Mouse (Mus musculus): ENCODE data around the gene Kcns1. TPM values are rescaled to one million over a fixed set of nuclear protein-coding genes. Genes with fewer than 3 reads are reported as not detected.

Gene Kcns1
- total and polyA plus RNA-seq, 3 experiments = 0.11 to 0.34 TPM; not detected in 1

GRCm38 (mm10) chr2:164119503-164119902 is 51.4 kb downstream of the Kcns1 start:
- H3K79me2 ChIP-seq (replicated peaks; ENCODE audit: control insufficient read depth, extremely low read depth, insufficient read depth, poor library complexity, severe bottlenecking) = no peaks in the 10 kb centered on the region
- H3K27me3 ChIP-seq (replicated peaks) = no peaks in the 10 kb centered on the region
- dilution Hi-C loops (cut with MboI; ENCODE audit: extremely low pct_ligation_motif_present, extremely low pct_unique_long_range_greater_than_20kb, low sequenced_read_pairs) (no loop called here), in situ Hi-C loops (cut with MboI; ENCODE audit: low pct_ligation_motif_present, low pct_unique_long_range_greater_than_20kb, low sequenced_read_pairs) (loop anchor here (5.0 kb wide), 1 partner anchor 228 kb away; no protein-coding TSS in a partner anchor)
- no peak overlapping the region for H3K4me2 ChIP-seq (ENCODE audit: insufficient read depth, low read depth, poor library complexity, severe bottlenecking)
- no peak overlapping the region for H3K4me3 ChIP-seq (replicated peaks in 1 of 3; ENCODE audit: low read depth in 2 of 3, low read length in 2 of 3, poor library complexity in 1 of 3)
- no peaks in the 10 kb centered on the region for H3K9me3 ChIP-seq (replicated peaks; ENCODE audit: low read length)
- peaks cover 4 to 30% of the 10 kb centered on the region in 2 experiments for H3K4me1 ChIP-seq (ENCODE audit: control insufficient read depth in 1 of 2, insufficient read depth in 2 of 2)
- no peak overlapping the region for H3K9ac ChIP-seq (ENCODE audit: insufficient read depth, low read depth)
- H3K36me3 ChIP-seq (replicated peaks in 1 of 2; ENCODE audit: control insufficient read depth in 1 of 2, insufficient read depth in 1 of 2, low read length in 1 of 2) = peaks cover 61 to 71% of the 10 kb centered on the region in 2 experiments
- H3K27ac ChIP-seq (ENCODE audit: insufficient read depth, low read depth) = no peak overlapping the region
- no peak for TF ChIP-seq HCFC1 (IDR thresholded peaks at IDR 0.05; ENCODE audit: low read depth, low read length)
- DNase-seq (ENCODE audit: extremely low read depth) = no peak

GRCm38 (mm10) chr2:164115531-164115930 is 55.4 kb downstream of the Kcns1 start:
- no peaks in the 10 kb centered on the region for H3K27me3 ChIP-seq (replicated peaks)
- TF ChIP-seq RAD21 (IDR thresholded peaks at IDR 0.05; ENCODE audit: low read depth, low read length) = no peak
- no peak for TF ChIP-seq KAT2A (IDR thresholded peaks at IDR 0.05; ENCODE audit: insufficient replicate concordance, low read length)
- no peaks in the 10 kb centered on the region for H3K9me3 ChIP-seq (replicated peaks; ENCODE audit: low read length)
- no peak for DNase-seq (ENCODE audit: extremely low read depth)
- no peak overlapping the region for H3K27ac ChIP-seq (ENCODE audit: insufficient read depth, low read depth)
- no peaks in the 10 kb centered on the region; the same call in 1 of the 2 replicates for H3K79me2 ChIP-seq (replicated peaks; ENCODE audit: control insufficient read depth, extremely low read depth, insufficient read depth, poor library complexity, severe bottlenecking)
- H3K4me3 ChIP-seq (replicated peaks in 1 of 3; ENCODE audit: low read depth in 2 of 3, low read length in 2 of 3, poor library complexity in 1 of 3) = no peak overlapping the region
- H3K9ac ChIP-seq (ENCODE audit: insufficient read depth, low read depth) = no peak overlapping the region
- H3K36me3 ChIP-seq (replicated peaks in 1 of 2; ENCODE audit: control insufficient read depth in 1 of 2, insufficient read depth in 1 of 2, low read length in 1 of 2) = peaks cover 62 to 80% of the 10 kb centered on the region in 2 experiments
- no peak overlapping the region for H3K4me2 ChIP-seq (ENCODE audit: insufficient read depth, low read depth, poor library complexity, severe bottlenecking)
- dilution Hi-C loops (cut with MboI; ENCODE audit: extremely low pct_ligation_motif_present, extremely low pct_unique_long_range_greater_than_20kb, low sequenced_read_pairs) = no loop called here
- H3K4me1 ChIP-seq (ENCODE audit: control insufficient read depth in 1 of 2, insufficient read depth in 2 of 2) = peaks cover 0 to under 1% of the 10 kb centered on the region in 2 experiments; a peak in 1 of 4 replicates
- in situ Hi-C loops (cut with MboI; ENCODE audit: low pct_ligation_motif_present, low pct_unique_long_range_greater_than_20kb, low sequenced_read_pairs) = loop anchor here (5.0 kb wide), 1 partner anchor 232 kb away; no protein-coding TSS in a partner anchor

GRCm38 (mm10) chr2:164114051-164114450 is 56.9 kb downstream of the Kcns1 start:
- H3K79me2 ChIP-seq (replicated peaks; ENCODE audit: control insufficient read depth, extremely low read depth, insufficient read depth, poor library complexity, severe bottlenecking) = no peaks in the 10 kb centered on the region; the same call in 1 of the 2 replicates
- dilution Hi-C loops (cut with MboI; ENCODE audit: extremely low pct_ligation_motif_present, extremely low pct_unique_long_range_greater_than_20kb, low sequenced_read_pairs) = no loop called here
- no peaks in the 10 kb centered on the region for H3K27me3 ChIP-seq (replicated peaks)
- in situ Hi-C loops (cut with MboI; ENCODE audit: low pct_ligation_motif_present, low pct_unique_long_range_greater_than_20kb, low sequenced_read_pairs) = no loop called here
- no peak for DNase-seq (ENCODE audit: extremely low read depth)
- peaks cover 0 to 3% of the 10 kb centered on the region in 2 experiments; a peak in 2 of 4 replicates for H3K4me1 ChIP-seq (ENCODE audit: control insufficient read depth in 1 of 2, insufficient read depth in 2 of 2)
- H3K36me3 ChIP-seq (replicated peaks in 1 of 2; ENCODE audit: control insufficient read depth in 1 of 2, insufficient read depth in 1 of 2, low read length in 1 of 2) = peaks cover 56 to 80% of the 10 kb centered on the region in 2 experiments
- no peak overlapping the region for H3K9ac ChIP-seq (ENCODE audit: insufficient read depth, low read depth)
- no peaks in the 10 kb centered on the region for H3K9me3 ChIP-seq (replicated peaks; ENCODE audit: low read length)
- no peak overlapping the region for H3K4me3 ChIP-seq (replicated peaks in 1 of 3; ENCODE audit: low read depth in 2 of 3, low read length in 2 of 3, poor library complexity in 1 of 3)
- TF ChIP-seq PAX5 (IDR thresholded peaks at IDR 0.05; ENCODE audit: low read length) (no peak), CHD2 (IDR thresholded peaks at IDR 0.05; ENCODE audit: low read length) (no peak), SMC3 (IDR thresholded peaks at IDR 0.05; ENCODE audit: low read depth, low read length) (no peak), GABPA (IDR thresholded peaks at IDR 0.05; ENCODE audit: insufficient replicate concordance, low read depth, low read length) (no peak), JUND (conservative IDR thresholded peaks at IDR 0.05; ENCODE audit: low read depth, low read length) (no peak), USF1 (IDR thresholded peaks at IDR 0.05; ENCODE audit: low read depth, low read length) (no peak), KAT2A (IDR thresholded peaks at IDR 0.05; ENCODE audit: insufficient replicate concordance, low read length) (no peak)
- H3K4me2 ChIP-seq (ENCODE audit: insufficient read depth, low read depth, poor library complexity, severe bottlenecking) = no peak overlapping the region
- no peak overlapping the region for H3K27ac ChIP-seq (ENCODE audit: insufficient read depth, low read depth)

Other genes starting within 250 kb of the Kcns1 start
- gene Ywhab, start 176.2 kb downstream of the Kcns1 start, total RNA-seq (2012; rRNA removed) = 41.6 and 51.7 TPM in 2 replicates
- 57.1 and 59.8 TPM in 2 replicates for gene Ywhab, start 176.2 kb downstream of the Kcns1 start, total RNA-seq (2014; rRNA removed)
- gene Ywhab, start 176.2 kb downstream of the Kcns1 start, polyA plus RNA-seq (2012; ENCODE audit: insufficient read length, low read depth) = 157 and 159 TPM in 2 replicates
- 0.42 and 0.76 TPM in 2 replicates for gene Pabpc1l, start 145.7 kb downstream of the Kcns1 start, total RNA-seq (2012; rRNA removed)
- 0.47 and 0.55 TPM in 2 replicates for gene Pabpc1l, start 145.7 kb downstream of the Kcns1 start, total RNA-seq (2014; rRNA removed)
- gene Pabpc1l, start 145.7 kb downstream of the Kcns1 start, polyA plus RNA-seq (2012; ENCODE audit: insufficient read length, low read depth) = 0.96 and 2.0 TPM in 2 replicates
- gene Stk4, start 100.8 kb downstream of the Kcns1 start, total RNA-seq (2012; rRNA removed) = 53.1 and 64.4 TPM in 2 replicates
- gene Stk4, start 100.8 kb downstream of the Kcns1 start, total RNA-seq (2014; rRNA removed) = 50.9 and 51.4 TPM in 2 replicates
- 77.5 and 78.3 TPM in 2 replicates for gene Stk4, start 100.8 kb downstream of the Kcns1 start, polyA plus RNA-seq (2012; ENCODE audit: insufficient read length, low read depth)
- 26.8 and 30.0 TPM in 2 replicates for gene Tomm34, start 99.9 kb downstream of the Kcns1 start, total RNA-seq (2012; rRNA removed)
- gene Tomm34, start 99.9 kb downstream of the Kcns1 start, total RNA-seq (2014; rRNA removed) = 25.6 and 26.5 TPM in 2 replicates
- gene Tomm34, start 99.9 kb downstream of the Kcns1 start, polyA plus RNA-seq (2012; ENCODE audit: insufficient read length, low read depth) = 38.3 and 40.7 TPM in 2 replicates
- not detected in 2 replicates for gene Wfdc5, start 11.6 kb upstream of the Kcns1 start, total RNA-seq (2012; rRNA removed)
- not detected in 2 replicates for gene Wfdc5, start 11.6 kb upstream of the Kcns1 start, total RNA-seq (2014; rRNA removed)
- not detected in 2 replicates for gene Wfdc5, start 11.6 kb upstream of the Kcns1 start, polyA plus RNA-seq (2012; ENCODE audit: insufficient read length, low read depth)
- gene Wfdc12, start 19.5 kb upstream of the Kcns1 start, total RNA-seq (2012; rRNA removed) = not detected in 2 replicates
- not detected in 2 replicates for gene Wfdc12, start 19.5 kb upstream of the Kcns1 start, total RNA-seq (2014; rRNA removed)
- not detected in 2 replicates for gene Wfdc12, start 19.5 kb upstream of the Kcns1 start, polyA plus RNA-seq (2012; ENCODE audit: insufficient read length, low read depth)
- gene Wfdc15a, start 29.0 kb upstream of the Kcns1 start, total RNA-seq (2012; rRNA removed) = not detected in 2 replicates
- gene Wfdc15a, start 29.0 kb upstream of the Kcns1 start, total RNA-seq (2014; rRNA removed) = not detected in 2 replicates
- not detected in 2 replicates for gene Wfdc15a, start 29.0 kb upstream of the Kcns1 start, polyA plus RNA-seq (2012; ENCODE audit: insufficient read length, low read depth)
- gene Wfdc15b, start 50.5 kb upstream of the Kcns1 start, total RNA-seq (2012; rRNA removed) = not detected in 2 replicates
- not detected in 2 replicates for gene Wfdc15b, start 50.5 kb upstream of the Kcns1 start, total RNA-seq (2014; rRNA removed)
- gene Wfdc15b, start 50.5 kb upstream of the Kcns1 start, polyA plus RNA-seq (2012; ENCODE audit: insufficient read length, low read depth) = not detected in 2 replicates
- not detected in 2 replicates for gene Svs2, start 67.4 kb upstream of the Kcns1 start, total RNA-seq (2012; rRNA removed)
- not detected in 2 replicates for gene Svs2, start 67.4 kb upstream of the Kcns1 start, total RNA-seq (2014; rRNA removed)
- gene Svs2, start 67.4 kb upstream of the Kcns1 start, polyA plus RNA-seq (2012; ENCODE audit: insufficient read length, low read depth) = not detected in 2 replicates
- not detected in 2 replicates for gene Svs3b, start 85.5 kb upstream of the Kcns1 start, total RNA-seq (2012; rRNA removed)
- gene Svs3b, start 85.5 kb upstream of the Kcns1 start, total RNA-seq (2014; rRNA removed) = not detected in 2 replicates
- gene Svs3b, start 85.5 kb upstream of the Kcns1 start, polyA plus RNA-seq (2012; ENCODE audit: insufficient read length, low read depth) = not detected in 2 replicates
- not detected in 2 replicates for gene Svs4, start 107.3 kb upstream of the Kcns1 start, total RNA-seq (2012; rRNA removed)
- gene Svs4, start 107.3 kb upstream of the Kcns1 start, total RNA-seq (2014; rRNA removed) = not detected in 2 replicates
- not detected in 2 replicates for gene Svs4, start 107.3 kb upstream of the Kcns1 start, polyA plus RNA-seq (2012; ENCODE audit: insufficient read length, low read depth)
- gene Svs3a, start 118.2 kb upstream of the Kcns1 start, total RNA-seq (2012; rRNA removed) = not detected in 2 replicates
- not detected in 2 replicates for gene Svs3a, start 118.2 kb upstream of the Kcns1 start, total RNA-seq (2014; rRNA removed)
- not detected in 2 replicates for gene Svs3a, start 118.2 kb upstream of the Kcns1 start, polyA plus RNA-seq (2012; ENCODE audit: insufficient read length, low read depth)
- gene Svs6, start 145.6 kb upstream of the Kcns1 start, total RNA-seq (2012; rRNA removed) = not detected in 2 replicates
- not detected in 2 replicates for gene Svs6, start 145.6 kb upstream of the Kcns1 start, total RNA-seq (2014; rRNA removed)
- not detected in 2 replicates for gene Svs6, start 145.6 kb upstream of the Kcns1 start, polyA plus RNA-seq (2012; ENCODE audit: insufficient read length, low read depth)
- gene Svs5, start 161.6 kb upstream of the Kcns1 start, total RNA-seq (2012; rRNA removed) = not detected in 2 replicates
- gene Svs5, start 161.6 kb upstream of the Kcns1 start, total RNA-seq (2014; rRNA removed) = not detected in 2 replicates
- gene Svs5, start 161.6 kb upstream of the Kcns1 start, polyA plus RNA-seq (2012; ENCODE audit: insufficient read length, low read depth) = not detected in 2 replicates
- gene Slpi, start 218.0 kb upstream of the Kcns1 start, total RNA-seq (2012; rRNA removed) = 1.2 and 2.7 TPM in 2 replicates
- 0.38 and 0.53 TPM in 2 replicates for gene Slpi, start 218.0 kb upstream of the Kcns1 start, total RNA-seq (2014; rRNA removed)
- 0.71 and 1.0 TPM in 2 replicates for gene Slpi, start 218.0 kb upstream of the Kcns1 start, polyA plus RNA-seq (2012; ENCODE audit: insufficient read length, low read depth)
- 0.08 TPM in 1 of 2 replicates, not detected in the other for gene Rbpjl, start 232.0 kb upstream of the Kcns1 start, total RNA-seq (2012; rRNA removed)
- not detected in 2 replicates for gene Rbpjl, start 232.0 kb upstream of the Kcns1 start, total RNA-seq (2014; rRNA removed)
- gene Rbpjl, start 232.0 kb upstream of the Kcns1 start, polyA plus RNA-seq (2012; ENCODE audit: insufficient read length, low read depth) = not detected in 2 replicates
- not detected in 2 replicates for gene Matn4, start 234.0 kb upstream of the Kcns1 start, total RNA-seq (2012; rRNA removed)
- not detected in 2 replicates for gene Matn4, start 234.0 kb upstream of the Kcns1 start, total RNA-seq (2014; rRNA removed)
- not detected in 2 replicates for gene Matn4, start 234.0 kb upstream of the Kcns1 start, polyA plus RNA-seq (2012; ENCODE audit: insufficient read length, low read depth)